Comparison of ENCODE assay signal across 21 mouse cellular contexts in genomic region chr14:9243336-9243735, GRCm38 (mm10).
"Had no signal": no experiment of that assay in that cellular context is flagged by ENCODE, and none has a peak within 500 bp of the region (broad histone marks: within the 10 kb centered on the region; RNA-seq: fewer than 3 reads in every experiment).

No protein-coding gene starts in this region.

- DNase-seq: gastrocnemius, postnatal 14 days; gastrocnemius, postnatal 36 days; heart, adult 11 months; heart, adult 2 months; heart, postnatal 14 days; heart, postnatal 36 days; kidney, adult 18-20 months; kidney, adult 8-10 months; kidney, postnatal 10 days; kidney, postnatal 25 days; kidney, postnatal 4 days; layer of hippocampus, postnatal 36 days; left cerebral cortex, postnatal 4 days had no signal

- H3K36me3 ChIP-seq: heart, embryonic 13.5 days; heart, embryonic 15.5 days; hindbrain, embryonic 12.5 days; intestine, embryonic 15.5 days; limb, embryonic 13.5 days; limb, embryonic 15.5 days; liver, embryonic 12.5 days had no signal

- H3K27me3 ChIP-seq: heart, embryonic 13.5 days; heart, embryonic 15.5 days; hindbrain, embryonic 12.5 days; intestine, embryonic 15.5 days; limb, embryonic 13.5 days; limb, embryonic 15.5 days; liver, embryonic 12.5 days had no signal

- H3K4me3 ChIP-seq: heart, adult 2 months; heart, embryonic 13.5 days; heart, embryonic 15.5 days; hindbrain, embryonic 12.5 days; intestine, embryonic 15.5 days; layer of hippocampus, adult 2 months; limb, embryonic 13.5 days; limb, embryonic 15.5 days; liver, embryonic 12.5 days had no signal
